Mouse (Mus musculus) kidney, embryonic 16.5 days (tissue): ENCODE results near the gene Eif5b. TPM values are rescaled to one million over a fixed set of nuclear protein-coding genes. Genes with fewer than 3 reads are reported as not detected.

Source experiments
- ATAC-seq: fragments of 200-750 bp; cut with Nextera tagmentation; 2 replicates; pipeline ENCODE4 v1.8.0; 2017; ENCODE audit warnings: moderate TSS enrichment; ENCODE audit not compliant: low FRiP score, low TSS enrichment
- H3K27ac ChIP-seq: fragments of 300-500 bp; sonication (generic); 2 replicates; pipeline ENCODE4 v1.5.1; 2014; ENCODE audit warnings: low read length
- H3K27me3 ChIP-seq: fragments of 300-500 bp; sonication (generic); 2 replicates; pipeline ENCODE4 v1.6.1; 2014; ENCODE audit warnings: low read length, control low read depth, mixed read lengths; ENCODE audit not compliant: insufficient read depth
- H3K36me3 ChIP-seq: fragments of 300-500 bp; sonication (generic); 2 replicates; pipeline ENCODE4 v1.6.1; 2014; ENCODE audit warnings: low read length, control low read depth, mixed read lengths; ENCODE audit not compliant: insufficient read depth
- H3K4me1 ChIP-seq: fragments of 300-500 bp; sonication (generic); 2 replicates; pipeline ENCODE4 v1.6.1; 2014; ENCODE audit warnings: low read length, control low read depth, mixed read lengths; ENCODE audit not compliant: insufficient read depth
- H3K4me2 ChIP-seq: fragments of 300-500 bp; sonication (generic); replicated peaks from 2 replicates; pipeline ENCODE4 v1.6.1; 2014; ENCODE audit warnings: low read depth, low read length
- H3K4me3 ChIP-seq: fragments of 300-500 bp; sonication (generic); 2 replicates; pipeline ENCODE4 v1.5.1; 2014; ENCODE audit warnings: mild to moderate bottlenecking, low read length
- H3K9ac ChIP-seq: fragments of 300-500 bp; sonication (generic); replicated peaks from 2 replicates; pipeline ENCODE4 v1.6.1; 2014; ENCODE audit warnings: low read length
- H3K9me3 ChIP-seq: fragments of 300-500 bp; sonication (generic); 2 replicates; pipeline ENCODE4 v1.6.1; 2016; ENCODE audit warnings: low read length, control low read depth
- WGBS: fragments of 180-500 bp; shearing (Covaris S2); extraction: QIAGEN DNeasy Blood & Tissue Kit; methylation state at CpG from one replicate; pipeline ENCODE4 v1.1.7; 2014; 5-methylcytosine and 5-hydroxymethylcytosine counted together
- polyA plus RNA-seq: library from polyadenylated mRNA; unstranded; fragments of >200 nt; fragmentation: Nextera tagmentation; extraction: Ambion mirVana; gene quantifications from 2 replicates; pipeline ENCODE4 v1.2.1, GENCODE M21; 2015

Gene Eif5b
- polyA plus RNA-seq, 1 experiment from 2014 or later = 21.4 TPM

GRCm38 (mm10) chr1:38000844-38001243, 3.0 kb downstream of the Eif5b start:
- ATAC-seq = no peak
- H3K4me2 ChIP-seq = no peak overlapping the region

GRCm38 (mm10) chr1:38001956-38002355, 4.1 kb downstream of the Eif5b start:
- H3K9me3 ChIP-seq = no peaks in the 10 kb centered on the region
- H3K36me3 ChIP-seq = no peaks in the 10 kb centered on the region
- no peaks in the 10 kb centered on the region for H3K27me3 ChIP-seq
- H3K27ac ChIP-seq = no peak overlapping the region
- H3K9ac ChIP-seq = no peak overlapping the region
- WGBS = 94% methylated on average over 9 of the region's 9 CpGs
- H3K4me1 ChIP-seq = peaks cover 11% of the 10 kb centered on the region
- ATAC-seq = no peak
- H3K4me3 ChIP-seq = no peak overlapping the region
- H3K4me2 ChIP-seq = no peak overlapping the region

More at GRCm38 (mm10) chr1:38000844-38001243, 3.0 kb downstream of the Eif5b start:
- no peak overlapping the region for H3K27ac ChIP-seq
- H3K4me1 ChIP-seq = peaks cover 18% of the 10 kb centered on the region
- no peak overlapping the region for H3K9ac ChIP-seq
- H3K27me3 ChIP-seq = no peaks in the 10 kb centered on the region
- no peaks in the 10 kb centered on the region for H3K9me3 ChIP-seq
- H3K36me3 ChIP-seq = no peaks in the 10 kb centered on the region
- 90% methylated on average over 8 of the region's 8 CpGs for WGBS
- H3K4me3 ChIP-seq = no peak overlapping the region

- Histone ChIP-seq H3K4me1 (peaks cover 11% of the 10 kb centered on the region), H3K4me3 (no peak overlapping the region), H3K36me3 (no peaks in the 10 kb centered on the region), H3K9ac (no peak overlapping the region), H3K27ac (no peak overlapping the region), H3K27me3 (no peaks in the 10 kb centered on the region), H3K9me3 (no peaks in the 10 kb centered on the region), H3K4me2 (no peak overlapping the region)
- ATAC-seq = no peak
- 78% methylated on average over 3 of the region's 3 CpGs for WGBS
These were observed 5.2 kb downstream of the Eif5b start for GRCm38 (mm10) chr1:38003046-38003445.

- H3K4me1 ChIP-seq = no peaks in the 10 kb centered on the region
These were observed 8.9 kb downstream of the Eif5b start for GRCm38 (mm10) chr1:38006741-38007140.

GRCm38 (mm10) chr1:38011647-38012046, 13.8 kb downstream of the Eif5b start:
- WGBS = 83% methylated on average over 6 of the region's 6 CpGs
- H3K4me3 ChIP-seq = no peak overlapping the region
- H3K27ac ChIP-seq = no peak overlapping the region
- no peak for ATAC-seq
- H3K4me2 ChIP-seq = no peak overlapping the region
- no peaks in the 10 kb centered on the region for H3K4me1 ChIP-seq
- H3K9ac ChIP-seq = no peak overlapping the region
- no peaks in the 10 kb centered on the region for H3K27me3 ChIP-seq
- H3K36me3 ChIP-seq = no peaks in the 10 kb centered on the region
- H3K9me3 ChIP-seq = no peaks in the 10 kb centered on the region

More at GRCm38 (mm10) chr1:38006741-38007140, 8.9 kb downstream of the Eif5b start:
- Histone ChIP-seq H3K9ac (no peak overlapping the region), H3K27ac (no peak overlapping the region), H3K9me3 (no peaks in the 10 kb centered on the region), H3K4me3 (no peak overlapping the region), H3K4me2 (no peak overlapping the region), H3K27me3 (no peaks in the 10 kb centered on the region), H3K36me3 (no peaks in the 10 kb centered on the region)
- 71% methylated on average over 3 of the region's 3 CpGs for WGBS
- no peak for ATAC-seq

- no peak overlapping the region for H3K9ac ChIP-seq
- no peak for ATAC-seq
- 93% methylated on average over 3 of the region's 3 CpGs for WGBS
- no peak overlapping the region for H3K27ac ChIP-seq
- no peak overlapping the region for H3K4me2 ChIP-seq
- no peaks in the 10 kb centered on the region for H3K9me3 ChIP-seq
- H3K4me3 ChIP-seq = no peak overlapping the region
- no peaks in the 10 kb centered on the region for H3K27me3 ChIP-seq
- H3K4me1 ChIP-seq = no peaks in the 10 kb centered on the region
- no peaks in the 10 kb centered on the region for H3K36me3 ChIP-seq
These were observed 14.3 kb downstream of the Eif5b start for GRCm38 (mm10) chr1:38012104-38012503.

GRCm38 (mm10) chr1:38012509-38012908, 14.7 kb downstream of the Eif5b start:
- Histone ChIP-seq H3K4me2 (no peak overlapping the region), H3K9me3 (no peaks in the 10 kb centered on the region), H3K9ac (no peak overlapping the region), H3K4me1 (no peaks in the 10 kb centered on the region), H3K36me3 (no peaks in the 10 kb centered on the region), H3K4me3 (no peak overlapping the region), H3K27ac (no peak overlapping the region), H3K27me3 (no peaks in the 10 kb centered on the region)
- no peak for ATAC-seq

- Histone ChIP-seq H3K4me2 (no peak overlapping the region), H3K36me3 (peaks cover 5% of the 10 kb centered on the region; the same call in 1 of the 2 replicates), H3K27ac (no peak overlapping the region), H3K4me3 (no peak overlapping the region), H3K27me3 (no peaks in the 10 kb centered on the region), H3K9ac (no peak overlapping the region), H3K4me1 (no peaks in the 10 kb centered on the region), H3K9me3 (no peaks in the 10 kb centered on the region)
- no peak for ATAC-seq
- 95% methylated on average over 2 of the region's 2 CpGs for WGBS
These were observed 16.9 kb downstream of the Eif5b start for GRCm38 (mm10) chr1:38014551-38015203.

- H3K36me3 ChIP-seq = peaks cover 20% of the 10 kb centered on the region
These were observed 29.5 kb downstream of the Eif5b start for GRCm38 (mm10) chr1:38027301-38027700.

GRCm38 (mm10) chr1:38031391-38031790, 33.6 kb downstream of the Eif5b start:
- H3K4me1 ChIP-seq = no peaks in the 10 kb centered on the region
- H3K36me3 ChIP-seq = peaks cover 33% of the 10 kb centered on the region
- WGBS = 84% methylated on average over 5 of the region's 5 CpGs
- H3K4me2 ChIP-seq = no peak overlapping the region
- no peak for ATAC-seq
- H3K9ac ChIP-seq = no peak overlapping the region
- no peaks in the 10 kb centered on the region for H3K9me3 ChIP-seq
- H3K27me3 ChIP-seq = no peaks in the 10 kb centered on the region
- H3K27ac ChIP-seq = no peak overlapping the region
- H3K4me3 ChIP-seq = no peak overlapping the region

More at GRCm38 (mm10) chr1:38027301-38027700, 29.5 kb downstream of the Eif5b start:
- no peak overlapping the region for H3K4me3 ChIP-seq
- no peak overlapping the region for H3K9ac ChIP-seq
- H3K4me2 ChIP-seq = no peak overlapping the region
- H3K27me3 ChIP-seq = no peaks in the 10 kb centered on the region
- no peaks in the 10 kb centered on the region for H3K9me3 ChIP-seq
- no peak for ATAC-seq
- 95% methylated on average over 7 of the region's 7 CpGs for WGBS
- H3K27ac ChIP-seq = no peak overlapping the region
- no peaks in the 10 kb centered on the region for H3K4me1 ChIP-seq
